Mouse (Mus musculus): Measurements from ENCODE around the gene Neto2. TPM values are rescaled to one million over a fixed set of nuclear protein-coding genes. Genes with fewer than 3 reads are reported as not detected.

The Neto2 gene
- total and polyA plus RNA-seq, 3 experiments = not detected

- DNase-seq (ENCODE audit: extremely low read depth) = no peak
- Histone ChIP-seq H3K79me2 (replicated peaks; ENCODE audit: control insufficient read depth, extremely low read depth, insufficient read depth, poor library complexity, severe bottlenecking) (no peaks in the 10 kb centered on the region), H3K4me3 (replicated peaks in 1 of 3; ENCODE audit: low read depth in 2 of 3, low read length in 2 of 3, poor library complexity in 1 of 3) (no peak overlapping the region), H3K36me3 (replicated peaks in 1 of 2; ENCODE audit: control insufficient read depth in 1 of 2, insufficient read depth in 1 of 2, low read length in 1 of 2) (no peaks in the 10 kb centered on the region), H3K9me3 (replicated peaks; ENCODE audit: low read length) (no peaks in the 10 kb centered on the region), H3K4me2 (ENCODE audit: insufficient read depth, low read depth, poor library complexity, severe bottlenecking) (no peak overlapping the region), H3K27ac (ENCODE audit: insufficient read depth, low read depth) (no peak overlapping the region), H3K9ac (ENCODE audit: insufficient read depth, low read depth) (no peak overlapping the region), H3K4me1 (ENCODE audit: control insufficient read depth in 1 of 2, insufficient read depth in 2 of 2) (peaks cover 3 to 20% of the 10 kb centered on the region in 2 experiments; a peak in 3 of 4 replicates), H3K27me3 (replicated peaks) (no peaks in the 10 kb centered on the region)
- dilution Hi-C loops (cut with MboI; ENCODE audit: extremely low pct_ligation_motif_present, extremely low pct_unique_long_range_greater_than_20kb, low sequenced_read_pairs) = no loop called here
- TF ChIP-seq MEF2A (IDR thresholded peaks at IDR 0.05; ENCODE audit: borderline replicate concordance, low read depth, low read length) (no peak), POLR2AphosphoS2 (IDR thresholded peaks at IDR 0.05; ENCODE audit: low read depth, low read length) (no peak), ZMIZ1 (IDR thresholded peaks at IDR 0.05; ENCODE audit: low read depth, low read length) (no peak), PAX5 (IDR thresholded peaks at IDR 0.05; ENCODE audit: low read length) (no peak), JUN (IDR thresholded peaks at IDR 0.05; ENCODE audit: insufficient read depth, low read depth, low read length) (no peak), CHD2 (IDR thresholded peaks at IDR 0.05; ENCODE audit: low read length) (no peak), ELF1 (IDR thresholded peaks at IDR 0.05; ENCODE audit: low read depth, low read length) (no peak), KAT2A (IDR thresholded peaks at IDR 0.05; ENCODE audit: insufficient replicate concordance, low read length) (no peak), USF2 (conservative IDR thresholded peaks at IDR 0.05; ENCODE audit: low read depth, low read length) (no peak), BHLHE40 (IDR thresholded peaks at IDR 0.05; ENCODE audit: low read depth, low read length) (no peak), MAX (IDR thresholded peaks at IDR 0.05; ENCODE audit: low read length) (no peak), RCOR1 (conservative IDR thresholded peaks at IDR 0.05; ENCODE audit: low read depth, low read length) (no peak), SMC3 (IDR thresholded peaks at IDR 0.05; ENCODE audit: low read depth, low read length) (no peak), GABPA (IDR thresholded peaks at IDR 0.05; ENCODE audit: insufficient replicate concordance, low read depth, low read length) (no peak)
- in situ Hi-C loops (cut with MboI; ENCODE audit: low pct_ligation_motif_present, low pct_unique_long_range_greater_than_20kb, low sequenced_read_pairs) = no loop called here
Measured at GRCm38 (mm10) chr8:85607804-85608203, 92.9 kb downstream of the Neto2 start.

- Histone ChIP-seq H3K9me3 (replicated peaks; ENCODE audit: low read length) (no peaks in the 10 kb centered on the region), H3K4me3 (replicated peaks in 1 of 3; ENCODE audit: low read depth in 2 of 3, low read length in 2 of 3, poor library complexity in 1 of 3) (no peak overlapping the region), H3K79me2 (replicated peaks; ENCODE audit: control insufficient read depth, extremely low read depth, insufficient read depth, poor library complexity, severe bottlenecking) (no peaks in the 10 kb centered on the region), H3K27ac (ENCODE audit: insufficient read depth, low read depth) (no peak overlapping the region), H3K4me1 (ENCODE audit: control insufficient read depth in 1 of 2, insufficient read depth in 2 of 2) (peaks cover 4 to 29% of the 10 kb centered on the region in 2 experiments), H3K9ac (ENCODE audit: insufficient read depth, low read depth) (no peak overlapping the region), H3K4me2 (ENCODE audit: insufficient read depth, low read depth, poor library complexity, severe bottlenecking) (no peak overlapping the region), H3K36me3 (replicated peaks in 1 of 2; ENCODE audit: control insufficient read depth in 1 of 2, insufficient read depth in 1 of 2, low read length in 1 of 2) (no peaks in the 10 kb centered on the region), H3K27me3 (replicated peaks) (no peaks in the 10 kb centered on the region)
- TF ChIP-seq MXI1 (IDR thresholded peaks at IDR 0.05; ENCODE audit: low read depth, low read length) (no peak), TCF12 (IDR thresholded peaks at IDR 0.05; ENCODE audit: low read depth, low read length) (no peak), RCOR1 (conservative IDR thresholded peaks at IDR 0.05; ENCODE audit: low read depth, low read length) (no peak), ZMIZ1 (IDR thresholded peaks at IDR 0.05; ENCODE audit: low read depth, low read length) (no peak), MYC (IDR thresholded peaks at IDR 0.05; ENCODE audit: low read depth, low read length) (no peak), BHLHE40 (IDR thresholded peaks at IDR 0.05; ENCODE audit: low read depth, low read length) (no peak), JUND (conservative IDR thresholded peaks at IDR 0.05; ENCODE audit: low read depth, low read length) (no peak), CHD2 (IDR thresholded peaks at IDR 0.05; ENCODE audit: low read length) (no peak), NRF1 (IDR thresholded peaks at IDR 0.05; ENCODE audit: low read depth, low read length) (no peak), TBP (conservative IDR thresholded peaks at IDR 0.05; ENCODE audit: low read depth, low read length) (no peak), CHD1 (IDR thresholded peaks at IDR 0.05; ENCODE audit: low read depth, low read length) (no peak)
- DNase-seq (ENCODE audit: extremely low read depth) = no peak
- in situ Hi-C loops (cut with MboI; ENCODE audit: low pct_ligation_motif_present, low pct_unique_long_range_greater_than_20kb, low sequenced_read_pairs) = no loop called here
- dilution Hi-C loops (cut with MboI; ENCODE audit: extremely low pct_ligation_motif_present, extremely low pct_unique_long_range_greater_than_20kb, low sequenced_read_pairs) = no loop called here
Measured at GRCm38 (mm10) chr8:85606974-85607373, 93.8 kb downstream of the Neto2 start.

Measured in CH12.LX (cell line).